Mouse (Mus musculus) right cerebral cortex, adult 2 months (tissue): Measurements from ENCODE around the gene Zdhhc11.
"Not testable (repeated sequence)": the region's sequence is repeated elsewhere in the genome, so short reads cannot be mapped to it uniquely, and the experiment has no call there.

Source experiments
- DNase-seq, 2 experiments: peaks; one replicate each; pipeline ENCODE4 v3.0.0; 2021 to 2022; ENCODE audit warnings: low spot score in 2 of 2

The Zdhhc11 gene

GRCm38 (mm10) chr13:74006881-74007280 lies 43.2 kb downstream of the Zdhhc11 start:
- not testable (repeated sequence) for DNase-seq

- DNase-seq = not testable (repeated sequence)
Measured at GRCm38 (mm10) chr13:74008216-74008615, 44.6 kb downstream of the Zdhhc11 start.

- DNase-seq = peak; percentile 94 to 95
Measured at GRCm38 (mm10) chr13:74008948-74009718, 45.5 kb downstream of the Zdhhc11 start, which contains the start of gene Tppp. Gene Tppp, plus strand, starts transcription at chr13:74009407.

- peak; percentile 81 to 85 for DNase-seq
Measured at GRCm38 (mm10) chr13:74009791-74010614, 46.4 kb downstream of the Zdhhc11 start.

- DNase-seq = peak; percentile 56 to 66
Measured at GRCm38 (mm10) chr13:74010678-74011077, 47.0 kb downstream of the Zdhhc11 start.

- DNase-seq = no peak
Measured at GRCm38 (mm10) chr13:74015908-74016307, 52.3 kb downstream of the Zdhhc11 start.

- no peak for DNase-seq
Measured at GRCm38 (mm10) chr13:74017426-74017825, 53.8 kb downstream of the Zdhhc11 start.

GRCm38 (mm10) chr13:74019006-74019405 lies 55.4 kb downstream of the Zdhhc11 start:
- DNase-seq = not testable (repeated sequence)

GRCm38 (mm10) chr13:74025151-74026081 lies 61.8 kb downstream of the Zdhhc11 start:
- no peak for DNase-seq

GRCm38 (mm10) chr13:74026215-74026614 lies 62.6 kb downstream of the Zdhhc11 start:
- peak; percentile 41 to 50 for DNase-seq

GRCm38 (mm10) chr13:74028116-74028515 lies 64.5 kb downstream of the Zdhhc11 start:
- no peak for DNase-seq

- no peak for DNase-seq
Measured at GRCm38 (mm10) chr13:74029013-74029412, 65.4 kb downstream of the Zdhhc11 start.

GRCm38 (mm10) chr13:74030691-74031090 lies 67.0 kb downstream of the Zdhhc11 start:
- no peak for DNase-seq

- no peak for DNase-seq
Measured at GRCm38 (mm10) chr13:74031133-74031532, 67.5 kb downstream of the Zdhhc11 start.

GRCm38 (mm10) chr13:74034756-74035155 lies 71.1 kb downstream of the Zdhhc11 start:
- no peak for DNase-seq

GRCm38 (mm10) chr13:74035776-74036175 lies 72.1 kb downstream of the Zdhhc11 start:
- DNase-seq = no peak

- no peak for DNase-seq
Measured at GRCm38 (mm10) chr13:74039926-74040325, 76.3 kb downstream of the Zdhhc11 start.
